Mouse (Mus musculus) heart, embryonic 14.5 days (tissue): ENCODE data around the gene Prr13. TPM values are rescaled to one million over a fixed set of nuclear protein-coding genes. Genes with fewer than 3 reads are reported as not detected.

Experiments
- ATAC-seq: fragments of 200-750 bp; cut with Nextera tagmentation; 2 replicates; pipeline ENCODE4 v1.8.0; 2017; ENCODE audit warnings: low read depth, moderate TSS enrichment; ENCODE audit not compliant: insufficient number of reproducible peaks, insufficient read depth, low FRiP score
- H3K27ac ChIP-seq, 2 experiments: fragments of 200-500 bp in 1 of 2; fragments of 300-500 bp in 1 of 2; sonication (generic) in 1 of 2; replicated peaks in 1 of 2; 2 replicates each; pipeline ENCODE4 v1.5.1; 2012 to 2014; ENCODE audit warnings: low read depth in 2 of 2, low read length in 2 of 2, control low read depth in 1 of 2, mild to moderate bottlenecking in 1 of 2, mixed read lengths in 1 of 2; ENCODE audit not compliant: control insufficient read depth in 1 of 2, insufficient read depth in 1 of 2
- H3K27me3 ChIP-seq: fragments of 300-500 bp; sonication (generic); 2 replicates; pipeline ENCODE4 v1.6.1; 2014; ENCODE audit warnings: mild to moderate bottlenecking, low read length, control low read depth; ENCODE audit not compliant: control insufficient read depth, insufficient read depth
- H3K36me3 ChIP-seq: fragments of 300-500 bp; sonication (generic); 2 replicates; pipeline ENCODE4 v1.6.1; 2014; ENCODE audit warnings: mild to moderate bottlenecking, control low read depth, low read length, mixed read lengths; ENCODE audit not compliant: control insufficient read depth, insufficient read depth
- H3K4me1 ChIP-seq, 2 experiments: fragments of 200-500 bp in 1 of 2; fragments of 300-500 bp in 1 of 2; sonication (generic) in 1 of 2; 2 replicates each; pipeline ENCODE4 v1.6.1; 2012 to 2014; ENCODE audit warnings: low read length in 2 of 2, control low read depth in 1 of 2, mixed read lengths in 1 of 2; ENCODE audit not compliant: control insufficient read depth in 2 of 2, insufficient read depth in 2 of 2
- H3K4me2 ChIP-seq: fragments of 300-500 bp; sonication (generic); 2 replicates; pipeline ENCODE4 v1.6.1; 2014; ENCODE audit warnings: mild to moderate bottlenecking, low read length
- H3K4me3 ChIP-seq, 2 experiments: fragments of 200-500 bp in 1 of 2; fragments of 300-500 bp in 1 of 2; sonication (generic) in 1 of 2; 2 replicates each; pipeline ENCODE4 v1.5.1; 2012 to 2014; ENCODE audit warnings: low read length in 2 of 2, mild to moderate bottlenecking in 2 of 2, control low read depth in 1 of 2, low read depth in 1 of 2, moderate library complexity in 1 of 2; ENCODE audit not compliant: control insufficient read depth in 1 of 2, insufficient read depth in 1 of 2
- H3K9ac ChIP-seq: fragments of 300-500 bp; sonication (generic); 2 replicates; pipeline ENCODE4 v1.6.1; 2014; ENCODE audit warnings: mild to moderate bottlenecking, low read length
- H3K9me3 ChIP-seq: fragments of 300-500 bp; sonication (generic); 2 replicates; pipeline ENCODE4 v1.6.1; 2016; ENCODE audit warnings: low read length, control low read depth; ENCODE audit not compliant: control insufficient read depth
- WGBS: fragments of 180-500 bp; shearing (Covaris S2); extraction: QIAGEN DNeasy Blood & Tissue Kit; methylation state at CpG from one replicate; pipeline ENCODE4 v1.1.7; 2014; 5-methylcytosine and 5-hydroxymethylcytosine counted together
- polyA plus RNA-seq: library from polyadenylated mRNA; unstranded; fragments of >200 nt; fragmentation: Nextera tagmentation; extraction: Ambion mirVana; gene quantifications from 2 replicates; pipeline ENCODE4 v1.2.1, GENCODE M21; 2014

Prr13 gene
- polyA plus RNA-seq, 1 experiment from 2014 or later = 114 TPM

DNA sequence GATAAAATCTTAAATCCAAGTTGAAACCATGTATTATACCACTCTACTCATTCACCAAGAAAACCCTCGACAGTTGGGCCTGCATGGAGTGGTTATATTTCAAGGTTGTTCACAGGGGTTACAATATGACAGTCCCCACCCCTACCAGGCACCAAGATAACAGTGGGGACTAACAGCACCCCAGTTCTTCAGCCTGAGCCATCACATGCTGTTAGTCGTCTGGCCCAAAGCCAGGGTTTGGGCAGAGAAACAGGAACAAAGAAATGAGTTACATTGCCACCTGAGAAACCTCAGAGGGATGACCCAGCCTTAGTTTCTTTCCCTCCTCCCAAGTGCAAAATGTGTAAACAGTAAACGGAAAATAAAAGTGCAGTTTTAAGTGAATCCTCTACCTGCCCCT lies 40.5 kb downstream of the Prr13 start:
- peaks cover 98% of the 10 kb centered on the region for H3K36me3 ChIP-seq
- no peak overlapping the region for H3K9ac ChIP-seq
- ATAC-seq = no peak
- H3K4me3 ChIP-seq = no peak overlapping the region
- no peak overlapping the region for H3K4me2 ChIP-seq
- WGBS = 69% methylated on average over 3 of the region's 3 CpGs
- H3K27ac ChIP-seq = no peak overlapping the region
- H3K9me3 ChIP-seq = no peaks in the 10 kb centered on the region
- no peaks in the 10 kb centered on the region for H3K4me1 ChIP-seq
- no peaks in the 10 kb centered on the region for H3K27me3 ChIP-seq

GRCm38 (mm10) chr15:102499851-102500250 lies 41.0 kb downstream of the Prr13 start:
- Histone ChIP-seq H3K4me3 (no peak overlapping the region), H3K4me2 (no peak overlapping the region), H3K9ac (no peak overlapping the region), H3K27ac (no peak overlapping the region), H3K36me3 (peaks cover 98% of the 10 kb centered on the region), H3K9me3 (no peaks in the 10 kb centered on the region), H3K27me3 (no peaks in the 10 kb centered on the region), H3K4me1 (no peaks in the 10 kb centered on the region)
- WGBS = 92% methylated on average over 6 of the region's 6 CpGs
- no peak for ATAC-seq

DNA sequence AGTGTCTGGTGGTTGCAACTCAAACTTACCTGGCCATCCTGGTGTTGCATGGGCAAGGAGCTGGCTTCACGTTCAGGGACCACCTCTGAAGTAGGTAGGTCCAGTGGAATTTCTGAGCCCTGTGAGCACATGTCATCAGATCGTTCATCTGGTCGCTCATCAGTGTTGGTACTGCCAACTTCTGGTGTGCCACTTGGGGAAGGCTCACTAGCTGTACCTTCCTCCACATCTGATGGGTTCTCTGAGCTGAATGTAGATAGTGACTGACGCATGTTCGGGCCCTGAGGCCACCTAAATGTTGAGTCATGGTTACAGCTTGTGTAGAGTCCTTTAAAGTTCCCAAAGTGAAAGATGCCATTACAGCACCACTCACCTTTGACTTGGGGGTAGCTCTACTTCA lies 41.7 kb downstream of the Prr13 start:
- no peak overlapping the region for H3K9ac ChIP-seq
- no peak overlapping the region for H3K27ac ChIP-seq
- H3K4me1 ChIP-seq = peaks cover 3 to 4% of the 10 kb centered on the region in 2 experiments; a peak in 2 of 4 replicates
- WGBS = 83% methylated on average over 5 of the region's 5 CpGs
- H3K4me3 ChIP-seq = no peak overlapping the region
- no peak for ATAC-seq
- peaks cover 95% of the 10 kb centered on the region for H3K36me3 ChIP-seq
- no peak overlapping the region for H3K4me2 ChIP-seq
- no peaks in the 10 kb centered on the region for H3K9me3 ChIP-seq
- H3K27me3 ChIP-seq = no peaks in the 10 kb centered on the region

DNA sequence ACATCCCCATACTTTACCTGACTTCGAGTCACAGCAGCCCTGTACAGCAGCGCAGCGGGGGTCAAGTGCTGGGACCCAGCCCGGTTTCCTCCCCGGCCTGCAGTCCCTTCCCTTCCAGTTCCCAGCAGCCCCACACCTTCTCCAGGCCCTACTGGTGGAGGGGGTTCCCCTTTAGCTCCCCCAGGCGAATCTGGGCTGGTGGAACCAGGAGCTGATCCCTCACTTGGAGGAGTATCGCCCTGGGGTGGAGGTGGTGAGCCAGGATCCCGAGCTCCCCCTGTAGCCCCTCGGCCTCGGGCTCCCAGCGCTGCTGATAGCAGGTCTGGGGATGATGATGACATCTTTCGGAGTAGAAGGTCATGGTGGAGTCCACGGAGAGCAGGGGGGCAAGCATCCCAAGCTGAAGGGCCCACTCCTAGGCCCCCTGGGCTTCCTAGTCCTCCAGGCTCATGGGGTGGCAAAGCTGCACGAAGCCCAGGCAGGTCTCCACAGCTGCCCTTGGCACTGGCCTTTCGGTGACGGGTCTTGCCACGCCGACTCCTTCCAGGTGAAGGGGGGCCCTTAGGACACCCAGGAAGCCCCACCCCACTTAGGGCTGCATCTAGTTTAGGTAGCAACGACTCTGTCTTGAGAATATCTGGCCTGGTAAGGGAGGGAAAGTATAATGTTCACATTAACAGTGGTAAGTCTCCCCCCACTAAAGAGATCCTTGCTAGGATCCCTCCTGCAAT lies 42.4 kb downstream of the Prr13 start:
- ATAC-seq = no peak
- H3K27me3 ChIP-seq = no peaks in the 10 kb centered on the region
- H3K4me2 ChIP-seq = no peak overlapping the region
- peaks cover 6 to 7% of the 10 kb centered on the region in 2 experiments; a peak in 2 of 4 replicates for H3K4me1 ChIP-seq
- H3K9ac ChIP-seq = no peak overlapping the region
- H3K36me3 ChIP-seq = peaks cover 87% of the 10 kb centered on the region
- no peak overlapping the region for H3K4me3 ChIP-seq
- H3K9me3 ChIP-seq = no peaks in the 10 kb centered on the region
- 88% methylated on average over 19 of the region's 19 CpGs for WGBS
- no peak overlapping the region for H3K27ac ChIP-seq

DNA sequence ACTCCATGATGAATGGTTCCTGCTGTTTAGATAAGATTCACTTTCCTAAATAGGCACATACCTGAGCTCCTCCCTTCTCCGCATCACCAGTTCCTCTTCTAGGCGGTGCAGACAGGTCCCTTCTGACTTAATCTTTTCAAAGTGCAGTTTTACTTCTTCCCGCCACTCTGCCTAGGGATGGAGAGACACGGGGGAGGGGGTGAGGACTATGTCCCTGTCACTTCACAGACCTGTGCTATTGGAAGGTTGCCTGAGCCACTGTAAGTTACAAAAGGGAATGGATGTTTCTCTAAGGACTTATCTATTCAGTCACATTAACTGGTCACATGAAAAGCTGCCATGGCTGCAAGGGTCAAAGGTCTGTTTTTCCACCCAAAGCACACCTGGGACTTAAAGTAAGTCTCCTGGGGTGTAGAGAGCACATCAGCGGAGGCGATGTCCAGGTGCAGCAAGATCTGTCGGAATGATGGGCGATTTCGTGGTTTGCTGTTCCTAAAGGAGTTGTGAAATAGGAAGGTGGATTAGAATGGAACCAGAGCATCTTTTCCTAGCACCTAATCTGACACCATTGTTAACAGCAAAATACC lies 43.5 kb downstream of the Prr13 start:
- no peak for ATAC-seq
- Histone ChIP-seq H3K4me3 (no peak overlapping the region), H3K4me2 (no peak overlapping the region), H3K4me1 (peaks cover 6 to 7% of the 10 kb centered on the region in 2 experiments; a peak in 2 of 4 replicates), H3K9me3 (no peaks in the 10 kb centered on the region), H3K27ac (no peak overlapping the region), H3K9ac (no peak overlapping the region), H3K27me3 (no peaks in the 10 kb centered on the region), H3K36me3 (peaks cover 78% of the 10 kb centered on the region)
- 74% methylated on average over 9 of the region's 9 CpGs for WGBS

GRCm38 (mm10) chr15:102503447-102503846 lies 44.6 kb downstream of the Prr13 start, which contains the start of gene Gm10337:
TSS of gene Gm10337 (plus strand) at chr15:102503722.
- WGBS = 94% methylated on average over 1 of the region's 1 CpGs
- Histone ChIP-seq H3K36me3 (peaks cover 70% of the 10 kb centered on the region), H3K4me2 (no peak within 1 kb of the TSS), H3K9ac (no peak within 1 kb of the TSS), H3K27me3 (no peaks in the 10 kb centered on the region), H3K4me3 (no peak within 1 kb of the TSS), H3K9me3 (no peaks in the 10 kb centered on the region), H3K4me1 (peaks cover 6 to 7% of the 10 kb centered on the region in 2 experiments; a peak in 2 of 4 replicates), H3K27ac (no peak within 1 kb of the TSS)
- no peak for ATAC-seq

DNA sequence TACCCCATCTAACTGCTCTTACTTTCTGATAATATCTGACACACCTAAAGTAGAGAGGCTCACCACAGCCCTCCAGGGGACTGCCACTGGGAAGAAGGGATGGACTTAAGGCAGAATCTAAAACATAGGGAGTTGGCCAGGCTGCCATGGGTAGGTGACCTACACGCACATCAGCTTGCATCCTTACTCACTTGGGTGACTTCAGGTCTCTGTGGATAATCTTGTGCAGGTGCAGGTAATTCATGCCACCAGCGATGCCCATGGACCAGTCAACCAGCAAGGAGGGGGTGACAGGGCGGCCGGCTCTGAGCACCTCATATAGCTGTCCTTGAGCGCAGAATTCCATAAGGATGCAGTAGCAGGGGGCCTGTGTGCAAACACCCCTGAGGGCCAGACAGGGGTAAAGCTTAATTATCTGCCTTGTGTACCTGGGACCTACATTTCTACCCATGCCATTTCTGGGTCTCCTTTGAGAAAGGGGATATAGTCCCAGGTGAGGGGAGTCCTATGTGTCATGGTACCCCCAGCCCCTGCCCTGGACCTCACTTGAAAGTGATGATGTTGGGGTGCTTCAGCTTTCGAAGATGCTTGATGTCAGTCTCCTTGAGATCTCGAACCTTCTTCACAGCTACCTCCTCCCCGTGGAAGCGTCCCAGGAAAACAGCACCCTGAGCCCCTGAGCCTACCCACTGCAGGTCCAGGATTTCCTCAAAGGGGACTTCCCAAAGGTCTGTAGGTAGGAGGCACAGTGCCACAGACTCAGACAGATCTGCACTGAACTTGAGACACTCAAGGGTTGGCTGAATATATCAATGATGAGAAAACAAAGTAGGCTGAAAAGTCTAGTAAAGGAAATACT lies 45.3 kb downstream of the Prr13 start:
- H3K36me3 ChIP-seq = peaks cover 64% of the 10 kb centered on the region

More for the DNA sequence above, 45.3 kb downstream of the Prr13 start:
- Histone ChIP-seq H3K9me3 (no peaks in the 10 kb centered on the region), H3K4me1 (peaks cover 6 to 8% of the 10 kb centered on the region in 2 experiments; a peak in 2 of 4 replicates), H3K4me3 (no peak overlapping the region), H3K4me2 (no peak overlapping the region), H3K9ac (no peak overlapping the region), H3K27ac (no peak overlapping the region), H3K27me3 (no peaks in the 10 kb centered on the region)
- ATAC-seq = no peak
- WGBS = 88% methylated on average over 9 of the region's 9 CpGs
